Mouse (Mus musculus) kidney, adult 9 months (tissue): ENCODE data around the gene Sec14l3.
"Not testable (repeated sequence)": the region's sequence is repeated elsewhere in the genome, so short reads cannot be mapped to it uniquely, and the experiment has no call there.

Experiments used
- DNase-seq: peaks from one replicate; pipeline ENCODE4 v3.0.0; 2022

Gene Sec14l3

GRCm38 (mm10) chr11:4105444-4105843 is 40.8 kb downstream of the Sec14l3 start:
- no peak for DNase-seq

DNA sequence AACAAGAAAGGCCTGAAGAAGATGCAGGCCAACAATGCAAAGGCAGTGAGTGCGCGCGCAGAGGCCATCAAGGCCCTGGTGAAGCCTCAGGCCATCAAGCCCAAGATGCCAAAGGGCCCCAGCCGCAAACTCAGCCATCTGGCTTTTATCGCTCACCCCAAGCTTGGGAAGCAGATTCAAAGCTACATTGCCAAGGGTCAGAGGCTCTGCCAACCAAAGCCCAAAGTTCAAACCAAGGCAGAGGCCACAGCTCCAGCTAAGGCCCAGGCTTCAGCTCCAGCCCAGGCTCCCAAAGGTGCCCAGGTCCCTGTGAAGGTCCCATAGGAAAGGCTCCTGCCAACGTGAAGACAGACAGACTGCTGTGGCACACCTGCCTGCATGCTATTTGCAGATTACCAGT is 43.3 kb downstream of the Sec14l3 start:
- not testable (repeated sequence) for DNase-seq

DNA sequence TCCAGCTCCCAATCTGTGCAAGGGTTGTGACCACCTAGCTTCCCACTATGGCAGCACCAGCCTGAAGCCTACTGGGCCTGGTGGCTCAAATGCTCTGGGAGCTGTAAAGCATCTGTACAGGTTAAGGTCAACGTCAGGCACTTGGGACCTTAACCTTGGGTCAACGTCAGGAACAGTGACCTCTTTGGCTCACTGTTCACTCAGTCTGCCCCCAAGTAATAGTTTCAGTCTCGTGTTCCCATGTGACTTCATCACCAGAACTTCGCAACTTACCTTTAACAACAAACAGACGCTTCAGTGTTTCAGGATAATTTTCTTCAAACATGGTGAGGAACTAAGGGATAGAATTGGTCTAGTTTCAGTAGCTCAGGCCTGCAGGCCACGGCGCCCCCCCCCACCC is 44.0 kb downstream of the Sec14l3 start:
- DNase-seq: no peak

DNA sequence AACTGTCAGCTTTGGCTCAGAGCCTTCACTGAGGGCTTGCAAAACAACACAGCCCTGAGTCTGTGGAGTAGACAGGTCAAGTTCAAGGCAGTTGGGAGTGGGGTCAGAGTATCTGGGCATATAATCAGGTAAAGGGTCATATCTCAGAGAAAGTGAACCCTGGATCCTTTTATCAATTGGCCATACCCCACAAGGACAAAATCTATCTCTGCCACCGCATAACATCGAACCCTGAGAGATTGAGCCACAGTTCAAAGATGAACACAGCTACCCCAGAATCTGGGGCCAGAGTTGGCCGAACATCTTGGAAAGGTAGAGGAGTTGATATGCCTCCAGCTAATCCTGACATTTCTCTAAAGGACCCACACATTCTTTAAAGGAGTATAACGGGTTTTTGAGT is 47.4 kb downstream of the Sec14l3 start:
- DNase-seq: no peak

DNA sequence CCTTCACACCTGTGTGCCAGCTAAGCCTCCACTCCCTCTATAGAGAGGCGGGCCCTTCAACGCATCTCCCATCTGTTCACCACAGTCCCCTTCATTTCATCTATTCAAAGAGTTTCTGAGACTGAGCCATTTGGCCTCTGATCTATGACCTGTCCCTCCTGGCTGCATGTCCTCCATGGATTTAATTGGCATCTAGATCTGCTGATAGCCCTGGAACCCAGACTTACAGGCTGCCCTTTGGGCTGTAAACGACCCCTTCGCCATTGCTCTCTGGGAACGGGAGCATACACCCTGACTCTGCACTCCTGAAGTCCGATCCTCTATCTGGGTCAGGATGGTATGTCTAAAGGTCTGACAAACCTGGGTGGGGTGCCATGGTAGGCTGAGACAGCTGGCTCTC is 48.2 kb downstream of the Sec14l3 start:
- DNase-seq: no peak

- DNase-seq: no peak
Measured at GRCm38 (mm10) chr11:4113496-4113895, 48.9 kb downstream of the Sec14l3 start.

- no peak for DNase-seq
Measured at GRCm38 (mm10) chr11:4113970-4114369, 49.3 kb downstream of the Sec14l3 start.

GRCm38 (mm10) chr11:4114541-4114940 is 49.9 kb downstream of the Sec14l3 start:
- not testable (repeated sequence) for DNase-seq

GRCm38 (mm10) chr11:4115407-4115806 is 50.8 kb downstream of the Sec14l3 start:
- DNase-seq: no peak

DNA sequence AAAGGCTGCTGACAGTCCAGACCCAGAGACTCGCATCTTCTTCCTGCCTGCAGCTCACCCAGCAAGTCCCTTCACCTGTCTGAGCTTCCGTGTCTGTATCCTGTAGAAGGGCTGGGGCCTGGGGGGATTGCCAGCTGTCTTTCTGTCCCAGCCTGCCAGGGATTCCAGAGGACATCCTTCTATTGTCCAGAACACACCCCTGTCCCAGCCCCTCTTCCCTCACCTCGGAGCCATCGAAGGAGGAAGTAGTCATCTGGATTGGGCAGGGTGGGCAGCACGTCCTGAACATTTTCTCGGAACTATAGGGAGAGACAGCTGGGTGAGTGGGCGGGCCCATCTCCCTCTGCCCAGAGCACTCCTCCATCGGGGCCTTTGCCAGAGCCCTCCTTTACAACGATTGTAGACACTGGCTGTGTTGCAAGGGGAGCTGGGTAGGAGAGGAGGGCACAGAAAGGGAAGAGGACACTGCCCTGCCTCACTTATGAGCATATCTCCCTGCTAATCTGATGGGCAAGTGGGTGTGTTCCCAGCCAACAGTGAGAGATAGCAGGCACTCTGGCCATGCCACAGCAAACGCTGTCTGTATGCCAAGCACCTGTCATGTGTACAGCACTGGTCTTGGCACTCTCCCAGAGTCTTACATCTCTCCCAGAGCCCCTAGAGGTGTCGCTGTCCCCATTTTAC is 52.0 kb downstream of the Sec14l3 start:
- no peak for DNase-seq

GRCm38 (mm10) chr11:4117372-4118071 is 52.9 kb downstream of the Sec14l3 start:
- DNase-seq: no peak

GRCm38 (mm10) chr11:4118081-4118921 is 53.7 kb downstream of the Sec14l3 start:
- peak; percentile 83 for DNase-seq

DNA sequence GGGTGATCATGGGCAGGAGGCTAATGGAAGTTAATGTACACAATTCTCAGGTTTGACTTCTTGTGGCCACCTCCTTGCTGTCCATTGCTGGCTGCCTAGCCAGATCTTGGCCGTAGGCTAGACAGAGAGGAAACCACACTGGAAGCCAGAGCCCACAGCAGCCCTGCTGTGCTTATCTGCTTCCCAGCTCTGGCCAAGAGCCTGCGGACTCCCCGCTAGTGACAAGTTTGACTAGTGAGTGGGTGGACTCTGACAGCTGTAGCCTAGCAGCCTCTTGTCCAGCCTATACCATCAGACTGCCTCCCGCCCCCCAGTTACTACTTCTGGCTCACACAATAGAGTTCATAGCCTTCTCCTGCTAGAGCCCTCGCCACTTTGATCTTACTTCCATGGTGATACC is 55.0 kb downstream of the Sec14l3 start:
- DNase-seq: no peak

- DNase-seq: no peak
Measured at GRCm38 (mm10) chr11:4121691-4122090, 57.0 kb downstream of the Sec14l3 start.

DNA sequence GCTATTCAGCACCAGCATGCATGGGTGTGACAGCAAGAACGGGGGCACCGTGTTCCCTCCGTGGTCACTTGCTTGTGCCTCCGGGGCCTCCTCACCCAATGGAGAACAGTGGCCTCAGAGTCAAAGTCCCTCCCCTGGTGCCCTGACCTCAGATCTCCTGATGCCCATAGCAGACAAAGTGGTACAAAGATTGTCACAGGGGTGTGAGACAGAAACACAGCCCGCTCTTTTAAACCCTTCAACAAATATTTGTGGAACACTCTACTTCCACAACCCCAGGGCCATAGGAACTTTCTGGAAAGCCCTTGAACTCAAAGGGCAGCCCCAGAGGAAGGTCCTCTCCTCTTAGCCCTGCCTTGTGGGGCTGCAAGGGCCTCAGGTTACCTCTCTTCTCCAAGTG is 57.6 kb downstream of the Sec14l3 start:
- no peak for DNase-seq

GRCm38 (mm10) chr11:4122742-4123579 is 58.3 kb downstream of the Sec14l3 start, which contains the start of gene Sec14l2:
Sec14l2 (minus strand) TSS chr11:4123415.
- DNase-seq: no peak

DNA sequence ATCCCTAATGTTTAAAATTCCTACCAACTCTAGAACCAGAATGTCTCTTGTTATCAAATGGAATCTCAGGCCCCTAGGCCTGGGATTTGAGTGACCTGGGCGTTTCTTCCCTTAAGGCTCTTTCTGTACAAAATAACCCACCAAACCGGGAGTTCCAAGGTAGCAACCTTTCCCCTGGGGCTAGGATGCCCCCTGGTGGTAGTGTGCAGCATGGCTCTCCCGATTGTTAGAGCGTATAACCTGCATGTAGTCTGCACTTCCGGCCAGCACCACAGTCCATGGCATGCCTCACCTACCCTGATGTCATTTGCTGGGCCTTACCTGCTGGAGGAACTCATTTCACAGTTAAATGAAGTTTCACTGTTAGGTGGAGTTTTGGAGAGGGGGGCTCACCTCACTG is 59.3 kb downstream of the Sec14l3 start:
- peak; percentile 62 for DNase-seq

GRCm38 (mm10) chr11:4127059-4127458 is 62.4 kb downstream of the Sec14l3 start:
- DNase-seq: no peak
